Mouse (Mus musculus) midbrain, embryonic 11.5 days (tissue): ENCODE measurements at regions not wholly inside any gene's neighbourhood (a gene's known extent, or its start where the extent isn't known, plus 50 kb on each side); places are given as distances from the start of the nearest gene placed in this dataset.

Experiments
- ATAC-seq: fragments of 200-750 bp; cut with Nextera tagmentation; 2 replicates; pipeline ENCODE4 v1.8.0; 2017; ENCODE audit warnings: moderate TSS enrichment, moderate library complexity; ENCODE audit not compliant: low FRiP score
- DNase-seq: peaks from one replicate; pipeline ENCODE4 v3.0.0; 2015; ENCODE audit warnings: low spot score; ENCODE audit errors: missing footprints
- H3K27ac ChIP-seq: fragments of 300-500 bp; sonication (generic); 2 replicates; pipeline ENCODE4 v1.5.1; 2014; ENCODE audit warnings: low read depth, low read length
- H3K27me3 ChIP-seq: fragments of 300-500 bp; sonication (generic); 2 replicates; pipeline ENCODE4 v1.6.1; 2014; ENCODE audit warnings: mild to moderate bottlenecking, low read length, moderate library complexity, mixed read lengths; ENCODE audit not compliant: control insufficient read depth, insufficient read depth
- H3K36me3 ChIP-seq: fragments of 300-500 bp; sonication (generic); 2 replicates; pipeline ENCODE4 v1.6.1; 2014; ENCODE audit warnings: mild to moderate bottlenecking, low read length, moderate library complexity, mixed read lengths; ENCODE audit not compliant: control insufficient read depth, insufficient read depth
- H3K4me1 ChIP-seq: fragments of 300-500 bp; sonication (generic); 2 replicates; pipeline ENCODE4 v1.6.1; 2014; ENCODE audit warnings: low read length; ENCODE audit not compliant: control insufficient read depth, insufficient read depth
- H3K4me2 ChIP-seq: fragments of 300-500 bp; sonication (generic); 2 replicates; pipeline ENCODE4 v1.6.1; 2014; ENCODE audit warnings: mild to moderate bottlenecking, moderate library complexity
- H3K4me3 ChIP-seq: fragments of 300-500 bp; sonication (generic); 2 replicates; pipeline ENCODE4 v1.5.1; 2014; ENCODE audit warnings: low read depth, low read length
- H3K9ac ChIP-seq: fragments of 300-500 bp; sonication (generic); 2 replicates; pipeline ENCODE4 v1.6.1; 2014; ENCODE audit warnings: low read length
- H3K9me3 ChIP-seq: fragments of 300-500 bp; sonication (generic); 2 replicates; pipeline ENCODE4 v1.6.1; 2016; ENCODE audit warnings: low read length; ENCODE audit not compliant: control insufficient read depth
- WGBS: fragments of 180-500 bp; shearing (Covaris S2); extraction: QIAGEN DNeasy Blood & Tissue Kit; methylation state at CpG from one replicate; pipeline ENCODE4 v1.1.7; 2014; 5-methylcytosine and 5-hydroxymethylcytosine counted together

DNA sequence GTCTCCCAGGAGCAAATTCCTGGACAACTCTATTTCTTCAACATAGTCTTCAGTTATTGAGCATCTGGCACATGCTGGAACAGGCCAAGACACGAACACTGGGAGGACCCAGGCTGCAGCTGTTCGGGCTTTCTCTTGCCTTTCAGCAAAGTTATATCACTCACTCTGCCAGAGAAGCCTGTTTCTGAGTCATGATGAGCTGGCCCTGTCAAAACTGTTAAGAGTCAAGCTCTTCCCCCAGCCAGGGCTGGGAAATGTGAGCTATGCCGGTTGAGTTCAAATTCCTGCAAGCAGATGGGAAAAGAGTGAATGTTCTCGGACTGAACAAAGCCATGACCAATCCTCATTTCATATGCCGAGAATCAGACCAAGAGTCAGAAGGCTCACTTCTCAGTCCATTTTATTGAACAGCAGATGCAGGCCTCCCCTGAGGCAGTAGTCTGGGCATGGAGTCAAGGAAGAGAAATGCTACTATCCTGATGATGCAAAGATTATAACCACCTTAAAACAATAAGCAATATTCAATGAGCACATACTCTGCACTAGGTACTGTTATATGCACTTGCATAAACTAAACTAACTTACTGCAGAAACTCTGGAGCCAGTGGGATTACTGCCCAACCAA is 90.7 kb upstream of the Slc22a22 start:
- Histone ChIP-seq H3K9me3 (no peaks in the 10 kb centered on the region), H3K36me3 (no peaks in the 10 kb centered on the region), H3K4me2 (no peak overlapping the region), H3K4me1 (no peaks in the 10 kb centered on the region), H3K27ac (no peak overlapping the region), H3K4me3 (no peak overlapping the region), H3K27me3 (no peaks in the 10 kb centered on the region), H3K9ac (no peak overlapping the region)
- WGBS: 65% methylated on average over 5 of the region's 5 CpGs
- ATAC-seq: no peak
- DNase-seq: no peak

DNA sequence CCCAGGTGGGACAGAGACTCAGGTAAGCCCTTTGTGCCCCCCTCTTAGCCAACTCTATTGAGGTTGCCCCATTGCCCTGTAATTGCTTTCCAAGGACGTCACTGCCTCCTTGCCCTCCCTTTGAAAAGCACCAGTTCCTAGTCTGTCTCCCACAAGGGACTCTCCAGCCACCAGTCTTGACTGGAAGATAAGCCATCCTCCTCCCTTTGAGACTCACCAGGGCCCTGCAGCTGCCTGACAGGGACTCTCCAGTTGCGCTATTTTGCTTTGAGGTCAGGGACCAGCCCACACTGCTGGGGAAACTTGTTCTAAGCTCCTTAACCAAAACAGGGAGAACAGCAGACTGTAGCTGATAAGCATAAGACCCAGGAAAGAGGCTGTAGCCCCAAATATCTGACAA is 69.7 kb upstream of the Slc22a22 start:
- ATAC-seq: no peak
- Histone ChIP-seq H3K4me3 (no peak overlapping the region), H3K4me2 (no peak overlapping the region), H3K36me3 (no peaks in the 10 kb centered on the region), H3K27me3 (no peaks in the 10 kb centered on the region), H3K9me3 (no peaks in the 10 kb centered on the region), H3K27ac (no peak overlapping the region), H3K9ac (no peak overlapping the region), H3K4me1 (no peaks in the 10 kb centered on the region)
- WGBS: 39% methylated on average over 2 of the region's 2 CpGs
- DNase-seq: no peak

DNA sequence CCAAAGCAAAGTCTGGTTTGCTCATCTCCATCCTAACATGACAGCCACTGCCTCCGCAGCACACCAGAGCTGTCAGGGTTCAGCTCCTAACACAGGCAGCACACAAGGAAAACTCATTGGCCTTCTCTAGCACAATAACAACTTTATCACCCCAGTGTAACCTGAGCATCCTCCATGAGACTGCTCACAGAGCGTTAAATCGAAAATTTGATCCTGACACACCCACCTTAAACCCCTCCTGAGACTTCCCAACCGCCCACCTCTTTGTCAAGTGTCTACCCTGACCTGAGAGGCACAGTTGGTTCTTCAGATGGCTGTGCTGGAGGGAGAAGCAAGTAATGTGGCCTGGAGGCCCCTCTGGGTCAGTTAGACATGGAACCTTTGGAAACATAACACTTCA is 67.7 kb upstream of the Slc22a22 start:
- Histone ChIP-seq H3K27me3 (no peaks in the 10 kb centered on the region), H3K36me3 (no peaks in the 10 kb centered on the region), H3K4me3 (no peak overlapping the region), H3K9me3 (no peaks in the 10 kb centered on the region), H3K27ac (no peak overlapping the region), H3K9ac (no peak overlapping the region), H3K4me1 (no peaks in the 10 kb centered on the region), H3K4me2 (no peak overlapping the region)
- WGBS: 80% methylated on average over 4 of the region's 4 CpGs
- DNase-seq: no peak
- ATAC-seq: no peak

DNA sequence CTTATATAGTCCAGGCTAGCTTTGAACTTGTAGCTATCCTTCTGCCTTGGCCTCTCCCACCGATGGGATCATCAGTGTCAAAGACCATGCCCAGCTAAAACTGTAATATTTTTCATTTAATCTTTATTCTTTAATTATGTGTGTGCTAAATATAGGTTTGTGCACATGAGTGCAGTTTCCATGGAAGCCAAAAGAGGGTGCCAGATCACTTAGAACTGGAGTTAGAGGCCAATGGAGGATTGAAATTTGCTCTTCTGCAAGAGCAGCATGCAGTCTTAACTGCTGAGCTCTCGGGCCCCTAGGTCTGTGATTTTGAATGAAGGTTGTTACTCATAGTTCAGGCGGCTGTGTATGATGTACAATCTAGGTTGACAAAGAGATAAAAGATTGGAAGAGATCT is 66.6 kb upstream of the Slc22a22 start:
- H3K36me3 ChIP-seq: no peaks in the 10 kb centered on the region
- DNase-seq (no peak), ATAC-seq (no peak)
- no peaks in the 10 kb centered on the region for H3K27me3 ChIP-seq
- no peak overlapping the region for H3K4me3 ChIP-seq
- H3K9me3 ChIP-seq: no peaks in the 10 kb centered on the region
- WGBS: 77% methylated on average over 3 of the region's 3 CpGs
- H3K27ac ChIP-seq: no peak overlapping the region
- H3K4me1 ChIP-seq: no peaks in the 10 kb centered on the region
- no peak overlapping the region for H3K9ac ChIP-seq
- H3K4me2 ChIP-seq: no peak overlapping the region

DNA sequence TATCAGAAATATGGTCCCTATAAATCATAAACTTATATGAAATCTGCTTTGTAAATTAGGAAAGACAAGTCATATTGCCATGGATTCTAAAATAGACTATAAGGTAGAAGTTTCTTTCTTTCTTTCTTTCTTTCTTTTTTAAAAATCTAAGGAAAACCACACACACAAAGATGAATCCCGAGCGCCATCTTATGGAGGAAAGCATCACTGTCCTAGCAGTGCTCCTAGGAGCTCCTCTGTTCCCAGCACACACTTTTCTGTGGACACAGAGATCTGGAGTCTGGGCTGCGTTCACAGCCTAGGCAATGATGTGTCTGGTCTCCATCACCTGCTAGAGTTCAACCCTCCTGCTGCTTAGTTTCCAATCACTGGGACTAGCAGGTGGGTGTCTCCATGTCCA is 65.2 kb upstream of the Slc22a22 start:
- no peaks in the 10 kb centered on the region for H3K9me3 ChIP-seq
- ATAC-seq (no peak), DNase-seq (no peak)
- H3K4me2 ChIP-seq: no peak overlapping the region
- 29% methylated on average over 3 of the region's 3 CpGs for WGBS
- H3K27me3 ChIP-seq: no peaks in the 10 kb centered on the region
- H3K27ac ChIP-seq: no peak overlapping the region
- H3K4me1 ChIP-seq: no peaks in the 10 kb centered on the region
- H3K36me3 ChIP-seq: no peaks in the 10 kb centered on the region
- no peak overlapping the region for H3K4me3 ChIP-seq
- H3K9ac ChIP-seq: no peak overlapping the region

DNA sequence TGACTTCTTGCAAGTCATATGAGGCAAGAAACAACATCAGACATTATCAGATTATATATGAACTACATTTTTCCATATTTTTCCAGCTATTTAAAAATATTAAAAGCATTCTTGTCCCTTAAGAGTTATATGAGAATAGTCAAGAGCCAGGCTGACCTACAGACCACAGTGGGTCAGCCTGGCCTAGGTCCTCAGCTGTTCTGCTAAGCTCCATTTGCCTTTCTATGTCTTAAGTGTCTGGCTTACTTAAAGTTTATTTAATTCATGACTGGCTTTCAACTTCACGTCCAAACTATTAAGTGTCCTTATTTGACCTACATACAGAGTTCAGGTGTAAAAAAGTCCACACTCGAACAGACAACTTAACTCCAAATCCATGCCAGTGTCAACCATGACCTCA is 58.1 kb upstream of the Slc22a22 start:
- Histone ChIP-seq H3K4me2 (no peak overlapping the region), H3K36me3 (no peaks in the 10 kb centered on the region), H3K9me3 (no peaks in the 10 kb centered on the region), H3K27me3 (no peaks in the 10 kb centered on the region), H3K9ac (no peak overlapping the region), H3K4me3 (no peak overlapping the region), H3K4me1 (no peaks in the 10 kb centered on the region), H3K27ac (no peak overlapping the region)
- WGBS: 77% methylated on average over 2 of the region's 2 CpGs
- no peak for DNase-seq
- ATAC-seq: no peak
